Mouse (Mus musculus) brain, embryonic 14.5 days (tissue): ENCODE measurements around the gene Dyrk2.

Experiments
- CTCF ChIP-seq: fragments of 200-500 bp; IDR thresholded peaks from 2 replicates; pipeline ENCODE4 v1.5.1; 2012; ENCODE audit warnings: inconsistent platforms, mild to moderate bottlenecking, moderate library complexity, borderline replicate concordance; ENCODE audit not compliant: insufficient read depth, insufficient read length; ENCODE audit errors: extremely low read depth
- POLR2A ChIP-seq: fragments of 200-500 bp; IDR thresholded peaks from 2 replicates; pipeline ENCODE4 v1.6.1; 2012; ENCODE audit warnings: mild to moderate bottlenecking, inconsistent platforms, borderline replicate concordance; ENCODE audit not compliant: poor library complexity, insufficient read depth, insufficient read length, severe bottlenecking; ENCODE audit errors: extremely low read depth

- no peak for TF ChIP-seq CTCF
- TF ChIP-seq POLR2A: no peak
These were observed 29.4 kb downstream of the Dyrk2 start for GRCm38 (mm10) chr10:118840598-118840997.
